Mouse (Mus musculus) bone marrow macrophage, adult 2 months (primary cell): ENCODE measurements at regions not wholly inside any gene's neighbourhood (a gene's known extent, or its start where the extent isn't known, plus 50 kb on each side); places are given as distances from the start of the nearest gene placed in this dataset.

Experiments
- CTCF ChIP-seq: IDR thresholded peaks from 2 replicates; pipeline ENCODE4 v1.5.1; 2012; ENCODE audit warnings: low read depth, mild to moderate bottlenecking, low read length, moderate library complexity
- POLR2A ChIP-seq: IDR thresholded peaks from 2 replicates; pipeline ENCODE4 v1.6.1; 2012; ENCODE audit warnings: mild to moderate bottlenecking, low read depth, low read length, borderline replicate concordance

- TF ChIP-seq CTCF (no peak), POLR2A (no peak)
Measured at GRCm38 (mm10) chr16:76429156-76429555, 55.5 kb upstream of the Nrip1 start.
